Comparison of ENCODE assay signal across 22 mouse cellular contexts in the genomic region with DNA sequence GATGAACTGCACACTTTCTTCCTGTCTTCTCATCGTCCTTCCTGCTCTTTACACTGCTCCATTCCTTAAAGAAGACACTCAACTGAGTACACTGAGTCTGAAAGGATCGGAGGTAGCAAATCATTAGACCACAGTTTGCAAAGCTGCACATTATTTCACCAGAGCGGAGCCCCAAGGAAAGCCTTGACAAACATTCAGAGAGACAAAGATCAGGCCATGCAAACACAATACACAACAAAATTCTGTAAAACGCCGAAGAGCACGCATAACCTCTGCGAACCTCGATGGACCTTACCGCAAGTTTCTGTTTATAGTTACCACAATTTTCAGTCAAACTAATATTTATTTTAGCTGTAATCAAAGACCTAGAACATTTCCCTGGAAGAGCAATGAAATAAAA. TPM values are rescaled to one million over a fixed set of nuclear protein-coding genes. Genes with fewer than 3 reads are reported as not detected.
A peak's percentile ranks its signal among the peaks of the same experiment; 100 is the strongest.
DNase-seq lines count a peak whose midpoint lies in the region; ATAC-seq and TF ChIP-seq lines count a peak whose summit lies in the region.
"Had no signal": no experiment of that assay in that cellular context is flagged by ENCODE, and none has a peak within 500 bp of the region (broad histone marks: within the 10 kb centered on the region; RNA-seq: fewer than 3 reads in every experiment).

No protein-coding gene starts in this region.

- no peak for TF ChIP-seq EP300 in lung, postnatal 0 days (IDR thresholded peaks at IDR 0.05)

- H3K27ac ChIP-seq in heart, embryonic 13.5 days (replicated peaks), result peak overlapping the region; percentile 44; the same call in 1 of the 2 replicates
- no peak overlapping the region for H3K27ac ChIP-seq in heart, embryonic 12.5 days (ENCODE audit: poor library complexity, severe bottlenecking)
- H3K27ac ChIP-seq in lung, postnatal 0 days (ENCODE audit: low read length), result peak overlapping the region; percentile 77; the same call in 1 of the 2 replicates
- H3K27ac ChIP-seq in intestine, embryonic 15.5 days, result no peak overlapping the region
- H3K27ac ChIP-seq: embryonic facial prominence, embryonic 15.5 days; forebrain, embryonic 10.5 days; hindbrain, embryonic 12.5 days had no signal

- H3K4me3 ChIP-seq in heart, embryonic 13.5 days, result no peak overlapping the region
- no peak overlapping the region for H3K4me3 ChIP-seq in heart, embryonic 12.5 days
- no peak overlapping the region for H3K4me3 ChIP-seq in lung, postnatal 0 days (ENCODE audit: low read depth, low read length)
- H3K4me3 ChIP-seq in intestine, embryonic 15.5 days (replicated peaks), result no peak overlapping the region
- H3K4me3 ChIP-seq: embryonic facial prominence, embryonic 15.5 days; erythroblast, embryonic 14.5 days; forebrain, embryonic 10.5 days; hindbrain, embryonic 12.5 days had no signal

- H3K27me3 ChIP-seq in heart, embryonic 13.5 days (replicated peaks), result no peaks in the 10 kb centered on the region
- no peaks in the 10 kb centered on the region for H3K27me3 ChIP-seq in heart, embryonic 12.5 days (replicated peaks)
- H3K27me3 ChIP-seq in lung, postnatal 0 days (replicated peaks; ENCODE audit: insufficient read depth, low read length), result no peaks in the 10 kb centered on the region
- no peaks in the 10 kb centered on the region for H3K27me3 ChIP-seq in intestine, embryonic 15.5 days (replicated peaks)
- H3K27me3 ChIP-seq: embryonic facial prominence, embryonic 15.5 days; hindbrain, embryonic 12.5 days had no signal

- no peak for DNase-seq in lung, postnatal 0 days (ENCODE audit: low spot score)
- no peak for DNase-seq in lung, adult 18-20 months
- peak; percentile 68 for DNase-seq in yolk sac, embryonic 10.5 days (ENCODE audit: low spot score)
- DNase-seq: adrenal gland, adult 2 months; adrenal gland, postnatal 25 days; cerebellum, adult 8-10 months; cerebellum, postnatal 14 days; embryo, embryonic 11 days; gastrocnemius, postnatal 10 days; heart, adult 18-20 months; heart, postnatal 36 days had no signal

- H3K9me3 ChIP-seq in heart, embryonic 13.5 days, result no peaks in the 10 kb centered on the region
- no peaks in the 10 kb centered on the region for H3K9me3 ChIP-seq in heart, embryonic 12.5 days (replicated peaks)
- H3K9me3 ChIP-seq in lung, postnatal 0 days (ENCODE audit: low read length), result no peaks in the 10 kb centered on the region
- H3K9me3 ChIP-seq in intestine, embryonic 15.5 days, result no peaks in the 10 kb centered on the region
- H3K9me3 ChIP-seq: embryonic facial prominence, embryonic 15.5 days; forebrain, embryonic 10.5 days; hindbrain, embryonic 12.5 days had no signal

- WGBS in heart, embryonic 13.5 days, result 82% methylated on average over 9 of the region's 9 CpGs
- WGBS in heart, embryonic 12.5 days, result 85% methylated on average over 9 of the region's 9 CpGs
- 41% methylated on average over 9 of the region's 9 CpGs for WGBS in lung, postnatal 0 days
- 32% methylated on average over 9 of the region's 9 CpGs for WGBS in intestine, embryonic 15.5 days

- peaks cover 21% of the 10 kb centered on the region; the same call in 1 of the 2 replicates for H3K4me1 ChIP-seq in heart, embryonic 13.5 days
- peaks cover 4% of the 10 kb centered on the region; the same call in 1 of the 2 replicates for H3K4me1 ChIP-seq in heart, embryonic 12.5 days (replicated peaks)
- 0 out of 2 replicates have a peak, but pooled peaks cover 3% of the 10 kb centered on the region for H3K4me1 ChIP-seq in lung, postnatal 0 days (ENCODE audit: insufficient read depth, low read depth, low read length)
- peaks cover 8% of the 10 kb centered on the region; the same call in 1 of the 2 replicates for H3K4me1 ChIP-seq in intestine, embryonic 15.5 days (replicated peaks)
- H3K4me1 ChIP-seq: embryonic facial prominence, embryonic 15.5 days; hindbrain, embryonic 12.5 days had no signal

- no peak for ATAC-seq in heart, embryonic 13.5 days (ENCODE audit: extremely low read depth, insufficient number of reproducible peaks, low FRiP score, low TSS enrichment)
- ATAC-seq in heart, embryonic 12.5 days (ENCODE audit: insufficient number of reproducible peaks, low FRiP score), result no peak
- ATAC-seq in lung, postnatal 0 days, result no peak
- no peak for ATAC-seq in intestine, embryonic 15.5 days
- ATAC-seq in cerebellum, adult (ENCODE audit: insufficient number of reproducible peaks, low FRiP score, low TSS enrichment), result no peak
- ATAC-seq: forebrain, embryonic 14.5 days; hindbrain, embryonic 16.5 days had no signal

- no peaks in the 10 kb centered on the region for H3K36me3 ChIP-seq in heart, embryonic 13.5 days
- H3K36me3 ChIP-seq in heart, embryonic 12.5 days, result no peaks in the 10 kb centered on the region
- H3K36me3 ChIP-seq in lung, postnatal 0 days (ENCODE audit: insufficient read depth, low read length), result no peaks in the 10 kb centered on the region
- H3K36me3 ChIP-seq in intestine, embryonic 15.5 days, result no peaks in the 10 kb centered on the region
- H3K36me3 ChIP-seq: embryonic facial prominence, embryonic 15.5 days; forebrain, embryonic 10.5 days; hindbrain, embryonic 12.5 days had no signal

- no peak for TF ChIP-seq CTCF in lung, postnatal 0 days (IDR thresholded peaks at IDR 0.05)

- H3K9ac ChIP-seq in heart, embryonic 13.5 days, result no peak overlapping the region
- H3K9ac ChIP-seq in heart, embryonic 12.5 days, result no peak overlapping the region
- H3K9ac ChIP-seq in lung, postnatal 0 days (replicated peaks; ENCODE audit: low read depth), result no peak overlapping the region
- no peak overlapping the region for H3K9ac ChIP-seq in intestine, embryonic 15.5 days
- H3K9ac ChIP-seq: embryonic facial prominence, embryonic 15.5 days; hindbrain, embryonic 12.5 days had no signal

- H3K4me2 ChIP-seq in heart, embryonic 13.5 days, result no peak overlapping the region
- H3K4me2 ChIP-seq in heart, embryonic 12.5 days, result no peak overlapping the region
- H3K4me2 ChIP-seq in lung, postnatal 0 days (replicated peaks; ENCODE audit: low read depth, low read length), result no peak overlapping the region
- H3K4me2 ChIP-seq in intestine, embryonic 15.5 days (replicated peaks), result 0 out of 2 replicates have a peak overlapping the region, but pooled peaks have one; percentile 25
- H3K4me2 ChIP-seq: embryonic facial prominence, embryonic 15.5 days; heart, embryonic 11.5 days; hindbrain, embryonic 12.5 days had no signal

RNA-seq across cellular contexts. Expression of a gene that starts 43.5 kb away (rescaled TPM):
- polyA plus RNA-seq in heart, embryonic 13.5 days (2015; fragmentation: Nextera tagmentation; extraction: Ambion mirVana), result 19.0 and 20.4 TPM in 2 replicates
- 14.6 and 15.4 TPM in 2 replicates for polyA plus RNA-seq in heart, embryonic 12.5 days (2016; fragmentation: Nextera tagmentation; extraction: Ambion mirVana)
- 338 and 424 TPM in 2 replicates for polyA plus RNA-seq in lung, postnatal 0 days (2015; fragmentation: Nextera tagmentation; extraction: Ambion mirVana)
- polyA plus RNA-seq in intestine, embryonic 15.5 days (2015; fragmentation: Nextera tagmentation; extraction: Ambion mirVana), result 36.5 and 37.4 TPM in 2 replicates

Comparison
In these comparisons a context has a peak if more than half of its experiments do, and no peak if none do; other contexts are left out.
1. H3K27ac ChIP-seq: peak in heart, embryonic 13.5 days (single experiment) and lung, postnatal 0 days (single experiment); none in heart, embryonic 12.5 days (single experiment) and intestine, embryonic 15.5 days (single experiment).